In genomic region chr6:83507168-83507546, GRCm38 (mm10) we compare ENCODE assay signal across 8 mouse cellular contexts. TPM values are rescaled to one million over a fixed set of nuclear protein-coding genes. Genes with fewer than 3 reads are reported as not detected.
A peak's percentile ranks its signal among the peaks of the same experiment; 100 is the strongest.
DNase-seq lines count a peak whose midpoint lies in the region; ATAC-seq and TF ChIP-seq lines count a peak whose summit lies in the region.

No protein-coding gene starts in this region.

- peak overlapping the region; percentile 69 for H3K27ac ChIP-seq in lung, embryonic 14.5 days (ENCODE audit: low read depth)
- peak overlapping the region; percentile 98 for H3K27ac ChIP-seq in embryonic facial prominence, embryonic 15.5 days (replicated peaks)
- peak overlapping the region; percentile 7 for H3K27ac ChIP-seq in intestine, embryonic 16.5 days (ENCODE audit: low read length)
- peak overlapping the region; percentile 94 for H3K27ac ChIP-seq in neural tube, embryonic 13.5 days (replicated peaks)

- no peak for DNase-seq in lung, embryonic 14.5 days
- DNase-seq in lung, postnatal 25 days (ENCODE audit: low spot score): no peak
- DNase-seq in thymus, postnatal 36 days: no peak
- DNase-seq in left cerebral cortex, postnatal 4 days: no peak
- no peak for DNase-seq in spleen, postnatal 4 days (ENCODE audit: low spot score in 2 of 2)

- no peak for TF ChIP-seq CTCF in lung, embryonic 14.5 days (IDR thresholded peaks at IDR 0.05; ENCODE audit: low read depth)

- intact Hi-C loops in left cerebral cortex, postnatal 4 days (cut with DNase I): no loop called here

- H3K4me3 ChIP-seq in lung, embryonic 14.5 days (ENCODE audit: low read depth, low read length): peak overlapping the region; percentile 78
- peak overlapping the region; percentile 85 for H3K4me3 ChIP-seq in embryonic facial prominence, embryonic 15.5 days (replicated peaks)
- H3K4me3 ChIP-seq in intestine, embryonic 16.5 days (ENCODE audit: low read length): peak overlapping the region; percentile 86
- H3K4me3 ChIP-seq in neural tube, embryonic 13.5 days: peak overlapping the region; percentile 61

- peak overlapping the region; percentile 75 for H3K9ac ChIP-seq in lung, embryonic 14.5 days
- H3K9ac ChIP-seq in embryonic facial prominence, embryonic 15.5 days: peak overlapping the region; percentile 35; the same call in 1 of the 2 replicates
- peak overlapping the region; percentile 93 for H3K9ac ChIP-seq in intestine, embryonic 16.5 days (ENCODE audit: low read depth, low read length)
- peak overlapping the region; percentile 64 for H3K9ac ChIP-seq in neural tube, embryonic 13.5 days

- H3K9me3 ChIP-seq in lung, embryonic 14.5 days (ENCODE audit: low read depth, low read length): no peaks in the 10 kb centered on the region
- no peaks in the 10 kb centered on the region for H3K9me3 ChIP-seq in embryonic facial prominence, embryonic 15.5 days (replicated peaks)
- H3K9me3 ChIP-seq in intestine, embryonic 16.5 days (ENCODE audit: control insufficient read depth, low read length): no peaks in the 10 kb centered on the region
- no peaks in the 10 kb centered on the region for H3K9me3 ChIP-seq in neural tube, embryonic 13.5 days

- 20% methylated on average over 6 of the region's 6 CpGs for WGBS in lung, embryonic 14.5 days
- 22% methylated on average over 6 of the region's 6 CpGs for WGBS in embryonic facial prominence, embryonic 15.5 days
- 18% methylated on average over 6 of the region's 6 CpGs for WGBS in intestine, embryonic 16.5 days
- WGBS in neural tube, embryonic 13.5 days: 35% methylated on average over 6 of the region's 6 CpGs

- ATAC-seq in lung, embryonic 14.5 days (ENCODE audit: insufficient read depth): peak; percentile 23; the same call in 1 of the 2 replicates
- ATAC-seq in embryonic facial prominence, embryonic 15.5 days (ENCODE audit: insufficient number of reproducible peaks, low FRiP score, low TSS enrichment, low read depth): no peak
- ATAC-seq in intestine, embryonic 16.5 days: peak; percentile 13
- ATAC-seq in neural tube, embryonic 13.5 days (ENCODE audit: low read depth): peak; percentile 60; the same call in 1 of the 2 replicates

- H3K4me2 ChIP-seq in lung, embryonic 14.5 days: peak overlapping the region; percentile 72
- peak overlapping the region; percentile 73 for H3K4me2 ChIP-seq in embryonic facial prominence, embryonic 15.5 days (replicated peaks)
- peak overlapping the region; percentile 56 for H3K4me2 ChIP-seq in intestine, embryonic 16.5 days (ENCODE audit: low read depth, low read length)
- H3K4me2 ChIP-seq in neural tube, embryonic 13.5 days: peak overlapping the region; percentile 79

- no peaks in the 10 kb centered on the region for H3K36me3 ChIP-seq in lung, embryonic 14.5 days (ENCODE audit: insufficient read depth)
- H3K36me3 ChIP-seq in embryonic facial prominence, embryonic 15.5 days: no peaks in the 10 kb centered on the region
- H3K36me3 ChIP-seq in intestine, embryonic 16.5 days (ENCODE audit: control insufficient read depth, insufficient read depth, low read length): no peaks in the 10 kb centered on the region
- peaks cover 4% of the 10 kb centered on the region; the same call in 1 of the 2 replicates for H3K36me3 ChIP-seq in neural tube, embryonic 13.5 days

- no peaks in the 10 kb centered on the region for H3K27me3 ChIP-seq in lung, embryonic 14.5 days (ENCODE audit: insufficient read depth, low read length)
- no peaks in the 10 kb centered on the region for H3K27me3 ChIP-seq in embryonic facial prominence, embryonic 15.5 days
- no peaks in the 10 kb centered on the region for H3K27me3 ChIP-seq in intestine, embryonic 16.5 days (replicated peaks; ENCODE audit: control insufficient read depth, insufficient read depth, low read length)
- H3K27me3 ChIP-seq in neural tube, embryonic 13.5 days: no peaks in the 10 kb centered on the region

- H3K4me1 ChIP-seq in lung, embryonic 14.5 days (ENCODE audit: insufficient read depth): no peaks in the 10 kb centered on the region; the same call in 1 of the 2 replicates
- H3K4me1 ChIP-seq in embryonic facial prominence, embryonic 15.5 days: peaks cover 11% of the 10 kb centered on the region
- H3K4me1 ChIP-seq in intestine, embryonic 16.5 days (ENCODE audit: control insufficient read depth, insufficient read depth, low read length): peaks cover 6% of the 10 kb centered on the region; the same call in 1 of the 2 replicates
- H3K4me1 ChIP-seq in neural tube, embryonic 13.5 days (replicated peaks): peaks cover 28% of the 10 kb centered on the region

RNA-seq across cellular contexts. Expression of gene Dguok, which starts 0.4 kb away (rescaled TPM):
- polyA plus RNA-seq in lung, embryonic 14.5 days (2014; fragmentation: Nextera tagmentation; extraction: Ambion mirVana): 69.7 and 71.1 TPM in 2 replicates
- polyA plus RNA-seq in embryonic facial prominence, embryonic 15.5 days (2015; fragmentation: Nextera tagmentation; extraction: Ambion mirVana): 81.0 and 90.4 TPM in 2 replicates
- polyA plus RNA-seq in intestine, embryonic 16.5 days (2015; fragmentation: Nextera tagmentation; extraction: Ambion mirVana): 68.5 and 72.4 TPM in 2 replicates
- polyA plus RNA-seq in neural tube, embryonic 13.5 days (2015; fragmentation: Nextera tagmentation; extraction: Ambion mirVana): 70.8 and 75.7 TPM in 2 replicates
- total RNA-seq in left cerebral cortex, postnatal 4 days (2021): 10 to 100 TPM; 31.3 to 34.8 TPM

RNA-seq across cellular contexts. Expression of gene Actg2, which starts 28.9 kb away (rescaled TPM):
- polyA plus RNA-seq in lung, embryonic 14.5 days (2014; fragmentation: Nextera tagmentation; extraction: Ambion mirVana): 204 and 205 TPM in 2 replicates
- polyA plus RNA-seq in embryonic facial prominence, embryonic 15.5 days (2015; fragmentation: Nextera tagmentation; extraction: Ambion mirVana): 19.5 and 20.9 TPM in 2 replicates
- 1,727 and 1,747 TPM in 2 replicates for polyA plus RNA-seq in intestine, embryonic 16.5 days (2015; fragmentation: Nextera tagmentation; extraction: Ambion mirVana)
- polyA plus RNA-seq in neural tube, embryonic 13.5 days (2015; fragmentation: Nextera tagmentation; extraction: Ambion mirVana): 1.9 and 2.0 TPM in 2 replicates
- total RNA-seq in left cerebral cortex, postnatal 4 days (2021): under 1 TPM in 1 of 2 experiments, not detected in 1; 0.56 TPM

RNA-seq across cellular contexts. Expression of gene Tet3, which starts 48.3 kb away (rescaled TPM):
- 34.4 and 36.9 TPM in 2 replicates for polyA plus RNA-seq in lung, embryonic 14.5 days (2014; fragmentation: Nextera tagmentation; extraction: Ambion mirVana)
- 63.1 and 66.1 TPM in 2 replicates for polyA plus RNA-seq in embryonic facial prominence, embryonic 15.5 days (2015; fragmentation: Nextera tagmentation; extraction: Ambion mirVana)
- polyA plus RNA-seq in intestine, embryonic 16.5 days (2015; fragmentation: Nextera tagmentation; extraction: Ambion mirVana): 40.1 and 43.5 TPM in 2 replicates
- 79.0 and 79.2 TPM in 2 replicates for polyA plus RNA-seq in neural tube, embryonic 13.5 days (2015; fragmentation: Nextera tagmentation; extraction: Ambion mirVana)
- total RNA-seq in left cerebral cortex, postnatal 4 days (2021): 100 to 1,000 TPM; 112 to 117 TPM

Comparison
In these comparisons a context has a peak if more than half of its experiments do, and no peak if none do; other contexts are left out.
1. H3K27ac ChIP-seq: peak in every context shown above with its lines; median percentile 98 in embryonic facial prominence, embryonic 15.5 days; 94 in neural tube, embryonic 13.5 days; 69 in lung, embryonic 14.5 days; 7 in intestine, embryonic 16.5 days.
2. H3K9ac ChIP-seq: peak in every context shown above with its lines; median percentile 93 in intestine, embryonic 16.5 days; 75 in lung, embryonic 14.5 days; 64 in neural tube, embryonic 13.5 days; 35 in embryonic facial prominence, embryonic 15.5 days.